Mouse (Mus musculus) forebrain, embryonic 16.5 days (tissue): ENCODE data around the gene Gm10135. TPM values are rescaled to one million over a fixed set of nuclear protein-coding genes. Genes with fewer than 3 reads are reported as not detected.

Source experiments
- polyA plus RNA-seq: library from polyadenylated mRNA; unstranded; fragments of >200 nt; fragmentation: Nextera tagmentation; extraction: Ambion mirVana; gene quantifications from 2 replicates; pipeline ENCODE4 v1.2.1, GENCODE M21; 2015

Gene Gm10135
- polyA plus RNA-seq, 1 experiment from 2014 or later: not detected

Other genes starting within 250 kb of the Gm10135 start
- 0.13 TPM in 1 of 2 replicates, not detected in the other for gene Txk, start 221.9 kb downstream of the Gm10135 start, polyA plus RNA-seq
- gene Tec, start 106.2 kb downstream of the Gm10135 start, polyA plus RNA-seq: 2.9 and 4.9 TPM in 2 replicates
- gene Slain2, start 60.4 kb downstream of the Gm10135 start, polyA plus RNA-seq: 16.9 and 18.3 TPM in 2 replicates
- gene Slc10a4, start 32.2 kb upstream of the Gm10135 start, polyA plus RNA-seq: 17.1 and 29.3 TPM in 2 replicates